Mouse (Mus musculus) T-helper 1 cell (primary cell): ENCODE measurements around the gene Ap3s2.

Experiments
- in situ Hi-C: fragments of 300-600 bp; cut with MboI, MseI; formaldehyde crosslinking; loops from one replicate; pipeline ENCODE4 v1.15.1; 2025; ENCODE audit warnings: high pct_unique_total_duplicates

The Ap3s2 gene

GRCm38 (mm10) chr7:79920344-79920983, at the start of gene Ap3s2:
Gene Ap3s2, minus strand, starts transcription at chr7:79920649.
- in situ Hi-C loops = no loop called here

- in situ Hi-C loops = no loop called here
These were observed 47.9 kb upstream of the Ap3s2 start for GRCm38 (mm10) chr7:79968326-79968725.

- in situ Hi-C loops = no loop called here
These were observed 41.2 kb upstream of the Ap3s2 start for GRCm38 (mm10) chr7:79961600-79961999.

GRCm38 (mm10) chr7:79956131-79956530, 35.7 kb upstream of the Ap3s2 start:
- in situ Hi-C loops = no loop called here

GRCm38 (mm10) chr7:79954890-79955289, 34.4 kb upstream of the Ap3s2 start:
- in situ Hi-C loops = no loop called here

GRCm38 (mm10) chr7:79951038-79951437, 30.6 kb upstream of the Ap3s2 start:
- in situ Hi-C loops = no loop called here

GRCm38 (mm10) chr7:79950236-79950635, 29.8 kb upstream of the Ap3s2 start:
- in situ Hi-C loops = no loop called here

GRCm38 (mm10) chr7:79935511-79936205, 15.2 kb upstream of the Ap3s2 start:
- in situ Hi-C loops = no loop called here

- in situ Hi-C loops = no loop called here
These were observed 14.5 kb upstream of the Ap3s2 start, which contains the start of gene Arpin for GRCm38 (mm10) chr7:79934862-79935510. Gene Arpin, minus strand, starts transcription at chr7:79935359.

- in situ Hi-C loops = no loop called here
These were observed 14.0 kb upstream of the Ap3s2 start for GRCm38 (mm10) chr7:79934461-79934860.

- in situ Hi-C loops = no loop called here
These were observed 8.1 kb upstream of the Ap3s2 start for GRCm38 (mm10) chr7:79928516-79929052.

- in situ Hi-C loops = no loop called here
These were observed 5.9 kb downstream of the Ap3s2 start for GRCm38 (mm10) chr7:79914556-79914955.

GRCm38 (mm10) chr7:79907356-79907755, 13.1 kb downstream of the Ap3s2 start:
- in situ Hi-C loops = no loop called here

GRCm38 (mm10) chr7:79906914-79907313, 13.5 kb downstream of the Ap3s2 start:
- in situ Hi-C loops = no loop called here

GRCm38 (mm10) chr7:79905193-79905592, 15.3 kb downstream of the Ap3s2 start:
- in situ Hi-C loops = no loop called here

GRCm38 (mm10) chr7:79903160-79903792, 17.2 kb downstream of the Ap3s2 start:
- in situ Hi-C loops = no loop called here

- in situ Hi-C loops = no loop called here
These were observed 19.7 kb downstream of the Ap3s2 start for GRCm38 (mm10) chr7:79900753-79901152.

- in situ Hi-C loops = no loop called here
These were observed 25.2 kb downstream of the Ap3s2 start for GRCm38 (mm10) chr7:79895225-79895624.

GRCm38 (mm10) chr7:79894790-79895189, 25.7 kb downstream of the Ap3s2 start:
- in situ Hi-C loops = no loop called here

GRCm38 (mm10) chr7:79892576-79893428, 27.6 kb downstream of the Ap3s2 start:
- in situ Hi-C loops = no loop called here
